In the genomic region with DNA sequence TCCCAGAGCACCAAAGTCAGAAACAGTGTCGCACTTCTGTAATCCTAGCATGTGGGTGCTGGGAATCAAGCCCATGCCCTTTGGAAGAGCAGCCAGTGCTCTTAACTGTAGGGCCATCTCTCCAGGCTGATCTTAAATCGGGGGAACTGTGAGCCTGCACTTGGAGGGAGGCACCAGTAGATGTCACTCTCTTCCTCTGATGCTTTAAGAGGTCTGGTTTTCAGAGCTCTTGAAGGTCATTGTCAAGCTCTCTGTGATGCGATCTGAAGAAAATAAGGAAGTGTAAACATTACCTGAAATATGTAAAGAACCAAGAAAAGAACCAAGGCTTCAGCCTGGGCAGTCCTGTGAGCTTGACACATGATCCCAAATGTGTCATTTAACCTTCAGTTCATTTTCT, we compare ENCODE assay signal across 8 mouse cellular contexts. TPM values are rescaled to one million over a fixed set of nuclear protein-coding genes. Genes with fewer than 3 reads are reported as not detected.
DNase-seq lines count a peak whose midpoint lies in the region; ATAC-seq and TF ChIP-seq lines count a peak whose summit lies in the region.

No protein-coding gene starts in this region.

- H3K4me3 ChIP-seq in heart, postnatal 0 days (ENCODE audit: low read depth, low read length): no peak overlapping the region
- no peak overlapping the region for H3K4me3 ChIP-seq in ES-E14 (ENCODE audit: insufficient read depth in 1 of 2, low read depth in 1 of 2, low read length in 2 of 2, poor library complexity in 1 of 2, severe bottlenecking in 1 of 2)
- no peak overlapping the region for H3K4me3 ChIP-seq in midbrain, embryonic 11.5 days (ENCODE audit: low read depth, low read length)

- no peaks in the 10 kb centered on the region for H3K4me1 ChIP-seq in heart, postnatal 0 days (ENCODE audit: control insufficient read depth, insufficient read depth)
- H3K4me1 ChIP-seq in ES-E14 (ENCODE audit: control insufficient read depth in 2 of 2, insufficient read depth in 2 of 2, low read length in 2 of 2, poor library complexity in 1 of 2): peaks cover 0 to 3% of the 10 kb centered on the region in 2 experiments; a peak in 2 of 4 replicates
- no peaks in the 10 kb centered on the region for H3K4me1 ChIP-seq in midbrain, embryonic 11.5 days (ENCODE audit: control insufficient read depth, insufficient read depth, low read length)

- intact Hi-C loops in heart, postnatal 25 days (cut with DNase I): loop anchor here (5.0 kb wide), 3 partner anchors 71 to 376 kb away; no protein-coding TSS in a partner anchor

- TF ChIP-seq CTCF in heart, postnatal 0 days (IDR thresholded peaks at IDR 0.05; ENCODE audit: low read depth): peak; percentile 78

- H3K27me3 ChIP-seq in heart, postnatal 0 days (ENCODE audit: control insufficient read depth, insufficient read depth, low read length): no peaks in the 10 kb centered on the region
- H3K27me3 ChIP-seq in midbrain, embryonic 11.5 days (ENCODE audit: control insufficient read depth, insufficient read depth, low read length): no peaks in the 10 kb centered on the region

- H3K27ac ChIP-seq in heart, postnatal 0 days (ENCODE audit: low read depth): no peak overlapping the region
- H3K27ac ChIP-seq in ES-E14 (ENCODE audit: insufficient read depth, low read depth, low read length, poor library complexity, severe bottlenecking): no peak overlapping the region
- no peak overlapping the region for H3K27ac ChIP-seq in midbrain, embryonic 11.5 days (ENCODE audit: low read depth, low read length)

- H3K9ac ChIP-seq in heart, postnatal 0 days (replicated peaks; ENCODE audit: low read depth, low read length): no peak overlapping the region
- no peak overlapping the region for H3K9ac ChIP-seq in ES-E14 (ENCODE audit: insufficient read depth, low read depth, low read length, poor library complexity, severe bottlenecking)
- H3K9ac ChIP-seq in midbrain, embryonic 11.5 days (ENCODE audit: low read length): no peak overlapping the region

- no peaks in the 10 kb centered on the region for H3K9me3 ChIP-seq in heart, postnatal 0 days (replicated peaks; ENCODE audit: control insufficient read depth, low read length)
- H3K9me3 ChIP-seq in ES-E14 (ENCODE audit: control insufficient read depth, insufficient read depth, low read depth, low read length): no peaks in the 10 kb centered on the region
- no peaks in the 10 kb centered on the region for H3K9me3 ChIP-seq in midbrain, embryonic 11.5 days (ENCODE audit: control insufficient read depth, low read length)

- peak; percentile 63 for DNase-seq in heart, postnatal 0 days (ENCODE audit: low spot score)
- DNase-seq in heart, postnatal 25 days (ENCODE audit: low spot score): no peak
- no peak for DNase-seq in ES-E14 (ENCODE audit: low read depth, low spot score)
- peak; percentile 76 for DNase-seq in cerebellum, adult 11 months
- peak; percentile 66 to 82 for DNase-seq in frontal cortex, postnatal 36 days (ENCODE audit: low spot score in 2 of 2)
- DNase-seq in layer of hippocampus, adult 8-10 months (ENCODE audit: low spot score in 2 of 2): peak; percentile 28 to 58
- peak; percentile 94 for DNase-seq in midbrain, embryonic 11.5 days (ENCODE audit: low spot score, missing footprints)
- DNase-seq in thymus, postnatal 25 days: peak; percentile 42

- ATAC-seq in heart, postnatal 0 days (ENCODE audit: insufficient read depth, low read depth): no peak
- peak; percentile 40; the same call in 1 of the 2 replicates for ATAC-seq in midbrain, embryonic 11.5 days (ENCODE audit: low FRiP score)

- H3K36me3 ChIP-seq in heart, postnatal 0 days (replicated peaks; ENCODE audit: control insufficient read depth, insufficient read depth, low read length): no peaks in the 10 kb centered on the region
- H3K36me3 ChIP-seq in ES-E14 (ENCODE audit: control insufficient read depth, insufficient read depth, low read length, poor library complexity, severe bottlenecking): no peaks in the 10 kb centered on the region
- no peaks in the 10 kb centered on the region for H3K36me3 ChIP-seq in midbrain, embryonic 11.5 days (ENCODE audit: control insufficient read depth, insufficient read depth, low read length)

- in situ Hi-C loops in ES-E14 (cut with MboI; ENCODE audit: low sequenced_read_pairs in 2 of 2, unreplicated experiment in 2 of 2): no loop called here

- WGBS in heart, postnatal 0 days: 10% methylated on average over 3 of the region's 3 CpGs
- 19% methylated on average over 3 of the region's 3 CpGs for WGBS in midbrain, embryonic 11.5 days

- no peak overlapping the region for H3K4me2 ChIP-seq in heart, postnatal 0 days (ENCODE audit: low read depth, low read length)
- H3K4me2 ChIP-seq in midbrain, embryonic 11.5 days: no peak overlapping the region

- no peak for TF ChIP-seq EP300 in heart, postnatal 0 days (IDR thresholded peaks at IDR 0.05; ENCODE audit: low read depth)

TF ChIP-seq in ES-E14, 5 proteins besides CTCF, POLR2A, EP300 and RAD21:
- TF ChIP-seq HCFC1 (IDR thresholded peaks at IDR 0.05; ENCODE audit: borderline replicate concordance, insufficient read depth, low read length): no peak
- peak; percentile 49; the same call in 1 of the 2 replicates for TF ChIP-seq ZC3H11A (IDR thresholded peaks at IDR 0.05; ENCODE audit: borderline replicate concordance, low read depth, low read length)

RNA-seq across cellular contexts. Expression of a gene that starts 23.3 kb away (rescaled TPM):
- 62.7 and 78.1 TPM in 2 replicates for total RNA-seq in heart, postnatal 0 days (2014; rRNA removed; ENCODE audit: low replicate concordance)
- 68.1 and 74.9 TPM in 2 replicates for polyA plus RNA-seq in heart, postnatal 0 days (2015; fragmentation: Nextera tagmentation; extraction: Ambion mirVana)
- 10 to 100 TPM; 25.0 to 26.5 TPM for total RNA-seq in heart, postnatal 25 days (2021)
- total RNA-seq in ES-E14 (2012; rRNA removed): 5.7 and 6.7 TPM in 2 replicates
- total RNA-seq in layer of hippocampus, adult 8-10 months (2022): 100 to 1,000 TPM; 110 to 135 (median 125) TPM
- polyA plus RNA-seq in midbrain, embryonic 11.5 days (2014; fragmentation: Nextera tagmentation; extraction: Ambion mirVana): 33.1 and 34.4 TPM in 2 replicates

RNA-seq across cellular contexts. Expression of a gene that starts 51.0 kb away (rescaled TPM):
- 2.1 and 2.4 TPM in 2 replicates for total RNA-seq in heart, postnatal 0 days (2014; rRNA removed; ENCODE audit: low replicate concordance)
- 1.2 and 1.5 TPM in 2 replicates for polyA plus RNA-seq in heart, postnatal 0 days (2015; fragmentation: Nextera tagmentation; extraction: Ambion mirVana)
- 1 to 10 TPM; 5.6 to 7.1 TPM for total RNA-seq in heart, postnatal 25 days (2021)
- total RNA-seq in ES-E14 (2012; rRNA removed): 7.5 and 7.6 TPM in 2 replicates
- 1 to 10 TPM; 1.7 to 2.1 (median 1.9) TPM for total RNA-seq in layer of hippocampus, adult 8-10 months (2022)
- 0.40 and 0.56 TPM in 2 replicates for polyA plus RNA-seq in midbrain, embryonic 11.5 days (2014; fragmentation: Nextera tagmentation; extraction: Ambion mirVana)

Comparison
In these comparisons a context has a peak if more than half of its experiments do, and no peak if none do; other contexts are left out.
1. DNase-seq: peak in heart, postnatal 0 days (single experiment), cerebellum, adult 11 months (single experiment), frontal cortex, postnatal 36 days (2 of 2), layer of hippocampus, adult 8-10 months (2 of 2), midbrain, embryonic 11.5 days (single experiment) and thymus, postnatal 25 days (single experiment); none in heart, postnatal 25 days (single experiment) and ES-E14 (single experiment).